Mouse (Mus musculus) CH12.LX (cell line): ENCODE data around the gene Slc11a1.

Experiments used
- CHD1 ChIP-seq: IDR thresholded peaks from 2 replicates; pipeline ENCODE4 v1.6.1; 2012; ENCODE audit warnings: low read depth, low read length, improper control_type of control experiment, inconsistent platforms
- CHD2 ChIP-seq: IDR thresholded peaks from 2 replicates; pipeline ENCODE4 v1.6.1; 2011; ENCODE audit warnings: low read length, improper control_type of control experiment
- CTCF ChIP-seq, 2 experiments: IDR thresholded peaks in 1 of 2; conservative IDR thresholded peaks in 1 of 2; 2 replicates each; pipeline ENCODE4 v1.5.1; 2011 to 2012; ENCODE audit warnings: low read depth in 2 of 2, low read length in 2 of 2, improper control_type of control experiment in 1 of 2, inconsistent platforms in 1 of 2, mild to moderate bottlenecking in 1 of 2, moderate library complexity in 1 of 2
- ETS1 ChIP-seq: conservative IDR thresholded peaks from 2 replicates; pipeline ENCODE4 v1.6.1; 2012; ENCODE audit warnings: low read depth, mild to moderate bottlenecking, inconsistent platforms, low read length, improper control_type of control experiment, moderate library complexity
- GABPA ChIP-seq: IDR thresholded peaks from 2 replicates; pipeline ENCODE4 v1.6.1; 2012; ENCODE audit warnings: low read depth, low read length, improper control_type of control experiment, inconsistent platforms; ENCODE audit not compliant: insufficient replicate concordance
- HCFC1 ChIP-seq: IDR thresholded peaks from 2 replicates; pipeline ENCODE4 v1.6.1; 2012; ENCODE audit warnings: low read depth, mild to moderate bottlenecking, inconsistent platforms, low read length, improper control_type of control experiment
- MAX ChIP-seq: IDR thresholded peaks from 2 replicates; pipeline ENCODE4 v1.6.1; 2011; ENCODE audit warnings: low read length, improper control_type of control experiment
- MAZ ChIP-seq: IDR thresholded peaks from 2 replicates; pipeline ENCODE4 v1.6.1; 2012; ENCODE audit warnings: low read depth, mild to moderate bottlenecking, inconsistent platforms, low read length, improper control_type of control experiment, moderate library complexity
- PAX5 ChIP-seq: IDR thresholded peaks from 2 replicates; pipeline ENCODE4 v1.6.1; 2012; ENCODE audit warnings: low read length, inconsistent platforms, mixed read lengths
- POLR2A ChIP-seq: IDR thresholded peaks from 2 replicates; pipeline ENCODE4 v1.6.1; 2011; ENCODE audit warnings: low read depth, mild to moderate bottlenecking, improper control_type of control experiment, low read length
- RCOR1 ChIP-seq: conservative IDR thresholded peaks from 2 replicates; pipeline ENCODE4 v1.6.1; 2012; ENCODE audit warnings: low read depth, mild to moderate bottlenecking, inconsistent platforms, low read length, improper control_type of control experiment
- UBTF ChIP-seq: IDR thresholded peaks from 2 replicates; pipeline ENCODE4 v1.6.1; 2012; ENCODE audit warnings: low read depth, mild to moderate bottlenecking, inconsistent platforms, low read length, improper control_type of control experiment, moderate library complexity

- TF ChIP-seq MAZ (peak; percentile 97), HCFC1 (peak; percentile 75), CTCF (conservative IDR thresholded peaks at IDR 0.05 in 1 of 2, IDR thresholded peaks at IDR 0.05 in 1 of 2; ENCODE audit: low read depth in 2 of 2, low read length in 2 of 2) (peak in 1 of 2 experiments; percentile 82; a peak in 2 of 4 replicates), CHD2 (peak; percentile 19; the same call in 1 of the 2 replicates), GABPA (no peak; the same call in 1 of the 2 replicates), PAX5 (no peak), MAX (0 out of 2 replicates have a peak, but pooled peaks have one; percentile 52), RCOR1 (peak; percentile 96), UBTF (peak; percentile 92), POLR2A (peak; percentile 70), CHD1 (no peak), ETS1 (peak; percentile 75)
Observed at GRCm38 (mm10) chr1:74386714-74387385, 11.9 kb downstream of the Slc11a1 start.
